Mouse (Mus musculus): ENCODE measurements at regions not wholly inside any gene's neighbourhood (a gene's known extent, or its start where the extent isn't known, plus 50 kb on each side); places are given as distances from the start of the nearest gene placed in this dataset.

DNA sequence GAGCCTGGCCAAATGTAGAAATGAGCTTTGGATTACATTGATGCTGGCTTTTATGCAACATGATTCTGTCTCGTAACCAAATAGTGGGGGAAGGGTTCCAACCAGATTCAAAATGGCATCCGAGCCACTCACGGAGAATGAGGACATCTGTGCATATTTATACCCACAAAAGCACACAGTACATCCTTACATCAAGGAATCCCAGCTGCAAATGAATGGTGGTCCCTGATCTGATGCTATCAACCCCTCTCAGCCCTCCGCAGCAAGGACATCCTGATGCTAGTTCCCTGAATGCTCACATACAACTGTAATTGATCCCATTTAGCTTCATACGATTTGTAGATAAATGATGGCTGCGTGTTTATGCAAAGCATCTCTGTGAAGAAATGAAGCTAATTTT, 215.9 kb downstream of the Samd5 start:
- DNase-seq: no peak

DNA sequence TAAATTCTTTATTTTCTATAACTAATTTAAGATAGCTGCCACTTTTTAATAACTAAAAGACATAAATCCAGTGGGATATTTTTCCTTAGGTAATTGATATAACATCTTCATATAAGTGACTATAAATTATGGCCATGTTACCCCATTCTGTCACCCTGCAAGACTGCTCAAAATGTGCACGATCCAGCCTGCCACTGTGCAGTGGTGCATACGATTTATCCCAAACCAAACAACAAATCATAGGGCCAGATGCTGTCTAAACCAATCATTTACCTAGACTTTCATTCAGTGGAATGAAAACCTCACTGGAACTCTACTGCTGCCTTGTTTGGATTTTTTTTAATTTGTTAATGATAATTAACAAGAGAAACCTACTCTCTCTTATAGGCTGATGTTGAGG, 216.5 kb downstream of the Samd5 start:
- no peak for DNase-seq

DNA sequence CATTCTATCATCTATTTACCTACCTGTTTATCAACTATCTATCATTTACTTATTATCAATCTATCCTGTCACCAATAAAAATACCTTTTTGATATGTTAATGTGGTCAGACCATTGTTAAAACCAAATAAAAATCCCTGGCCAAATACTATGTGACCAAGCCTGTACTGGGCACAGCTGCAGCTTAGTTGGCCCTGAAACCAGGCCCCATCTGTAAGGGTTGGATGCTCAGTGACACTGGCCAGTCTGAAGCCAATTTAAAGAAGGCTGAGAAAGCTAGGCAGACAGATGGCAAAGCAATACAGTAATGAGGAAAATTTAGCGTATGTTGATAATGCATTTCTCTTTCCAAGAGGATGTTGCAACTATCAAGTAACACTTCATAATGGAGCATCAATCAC, 217.8 kb downstream of the Samd5 start:
- no peak for DNase-seq

DNA sequence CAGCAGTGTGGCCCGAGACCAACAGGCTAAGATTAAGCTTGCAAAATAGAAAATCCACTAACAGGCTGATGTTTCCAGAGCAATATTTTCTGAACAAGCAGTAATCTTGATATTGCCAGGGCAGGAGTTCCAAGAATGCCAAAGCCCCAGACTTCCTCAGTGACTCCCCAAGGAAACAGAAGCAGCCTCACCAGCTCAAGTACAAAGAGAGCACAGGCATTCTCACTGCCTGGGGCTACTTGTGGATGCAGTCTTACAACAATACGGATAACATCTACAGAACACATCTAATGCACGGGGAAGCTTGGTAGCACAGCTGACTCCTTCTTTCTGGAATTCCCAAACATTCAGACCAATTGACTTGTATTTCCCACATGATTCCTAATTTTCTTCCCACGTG, 235.9 kb downstream of the Samd5 start:
- DNase-seq: no peak

DNA sequence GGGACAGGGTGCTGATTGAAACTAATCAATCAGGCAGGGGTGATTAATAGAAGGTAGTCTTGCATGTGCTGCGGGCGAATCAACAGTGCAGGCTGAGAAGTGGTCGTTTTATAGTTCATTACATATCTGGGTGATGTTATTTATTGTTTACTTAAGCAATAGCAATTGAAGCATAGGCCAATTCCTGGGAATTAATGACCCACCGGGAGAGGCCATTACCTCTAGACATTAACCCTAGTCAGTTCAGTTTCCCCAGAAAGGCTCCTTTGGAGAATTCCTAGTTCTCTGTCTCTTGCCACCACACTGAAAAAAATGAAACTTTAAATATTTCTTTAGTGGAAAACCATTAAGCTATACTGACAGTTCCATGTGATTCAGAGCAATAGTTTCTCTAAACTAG, 236.6 kb downstream of the Samd5 start:
- DNase-seq: no peak

DNA sequence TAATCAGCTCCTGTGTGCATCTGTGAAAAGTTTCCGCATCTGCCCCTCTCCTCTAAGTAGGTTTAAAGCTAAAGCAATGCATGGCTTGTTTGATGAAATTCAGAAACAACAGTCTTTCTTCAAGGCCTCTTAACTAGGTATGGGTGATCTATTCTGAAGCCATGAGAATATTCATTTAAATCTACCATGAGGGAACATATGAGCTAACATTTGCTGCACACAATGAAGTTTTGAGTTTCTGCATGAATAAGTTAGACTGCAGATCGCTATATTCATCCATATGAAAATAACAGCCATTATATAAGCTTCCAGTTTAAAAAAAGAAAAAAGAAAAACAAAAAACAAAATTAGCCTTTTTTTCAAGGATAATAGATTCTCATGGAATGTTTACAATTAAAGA, 245.9 kb downstream of the Samd5 start:
- no peak for DNase-seq

DNA sequence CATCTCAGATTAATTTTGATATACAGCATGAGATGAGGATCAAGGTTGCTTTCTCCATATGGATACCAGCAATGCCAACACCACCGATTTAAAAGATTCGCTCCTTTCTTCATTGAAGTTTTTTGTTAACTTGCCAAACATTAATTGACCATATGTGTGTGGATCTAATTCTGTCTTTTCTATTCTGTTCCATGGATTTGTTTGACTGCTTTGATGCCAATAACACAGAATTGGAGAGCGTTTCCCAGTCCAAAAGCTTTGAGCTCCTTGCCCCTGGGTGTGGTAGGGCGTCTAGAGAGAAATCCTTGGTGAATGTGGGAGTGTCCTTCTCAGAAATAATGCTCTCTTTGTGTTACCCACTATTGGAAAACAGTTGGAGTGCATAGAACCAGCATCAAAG, 254.3 kb downstream of the Samd5 start:
- no peak for DNase-seq

DNA sequence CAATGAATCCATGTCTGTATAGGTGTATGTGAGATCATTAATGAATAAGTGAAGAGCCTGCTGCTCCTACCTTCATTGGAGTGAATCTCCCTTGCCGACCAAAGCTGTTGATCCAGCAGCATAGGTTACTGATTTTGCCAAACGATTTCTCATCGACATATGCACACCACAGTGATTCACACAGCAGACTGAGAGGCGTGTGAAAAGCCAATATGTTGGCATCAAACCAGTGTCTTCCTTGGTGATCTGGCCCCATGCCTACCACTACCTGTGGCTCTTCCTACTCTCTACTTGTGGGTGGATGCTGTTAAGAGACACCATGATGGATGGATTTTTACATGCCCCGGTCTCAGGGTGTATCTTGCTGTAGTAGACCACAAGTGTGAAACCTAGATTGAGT, 258.3 kb downstream of the Samd5 start:
- DNase-seq: no peak

DNA sequence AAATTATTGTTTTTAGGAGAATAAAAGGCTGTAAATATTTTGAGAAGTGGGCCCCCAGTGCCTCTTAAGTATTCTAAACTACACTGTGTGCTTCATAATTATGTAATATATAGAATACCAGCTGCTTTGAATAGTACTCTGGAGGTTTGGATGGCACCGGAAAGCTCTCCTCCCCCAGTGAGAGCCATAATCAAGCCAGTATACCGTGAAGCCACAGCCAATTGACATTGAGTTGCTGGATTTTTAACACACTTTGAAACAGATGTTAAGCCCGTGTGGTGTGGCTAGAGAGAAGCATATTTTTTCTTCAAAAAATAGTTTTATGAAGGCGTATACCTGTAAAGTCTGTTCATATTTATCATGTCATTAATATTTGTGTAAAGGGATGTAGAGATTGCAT, 268.9 kb downstream of the Samd5 start:
- DNase-seq: no peak

DNA sequence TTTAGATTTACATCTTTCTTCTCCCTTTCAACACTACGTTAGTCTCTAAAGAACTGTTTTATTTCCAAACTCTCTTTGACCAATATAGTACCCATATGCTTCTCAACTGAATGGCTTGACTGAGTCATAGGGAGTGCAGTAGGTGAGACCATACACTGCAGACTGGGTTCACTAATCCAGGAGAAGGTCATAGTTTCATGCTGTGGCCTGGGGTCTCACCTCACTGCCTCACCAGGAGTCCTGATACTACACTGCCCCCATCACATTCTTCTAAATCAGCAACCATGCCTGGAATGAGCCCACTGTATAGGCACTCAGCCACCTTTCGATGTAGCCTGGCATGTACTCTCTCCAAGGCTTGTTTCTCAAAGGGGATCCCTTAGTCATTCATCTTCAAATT, 269.6 kb downstream of the Samd5 start:
- DNase-seq: no peak

DNA sequence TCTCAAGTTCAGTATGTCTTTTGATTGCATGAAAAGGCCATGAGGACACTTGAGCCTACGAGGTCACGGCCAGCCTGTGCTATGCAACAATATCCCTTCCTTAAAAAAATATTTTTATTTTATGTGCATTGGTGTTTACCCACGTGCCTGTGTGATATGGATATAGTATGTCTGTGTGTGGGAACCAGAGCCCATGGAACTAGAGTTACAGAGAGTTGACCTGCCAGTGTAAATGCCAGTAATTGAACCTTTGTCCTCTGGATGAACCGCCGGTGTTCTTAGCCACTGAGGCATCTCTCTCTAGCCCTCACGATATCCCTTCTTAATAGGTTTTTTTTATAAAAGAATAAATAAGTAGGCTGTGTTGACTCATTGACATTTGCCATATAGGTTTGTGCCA, 270.0 kb downstream of the Samd5 start:
- DNase-seq: no peak

DNA sequence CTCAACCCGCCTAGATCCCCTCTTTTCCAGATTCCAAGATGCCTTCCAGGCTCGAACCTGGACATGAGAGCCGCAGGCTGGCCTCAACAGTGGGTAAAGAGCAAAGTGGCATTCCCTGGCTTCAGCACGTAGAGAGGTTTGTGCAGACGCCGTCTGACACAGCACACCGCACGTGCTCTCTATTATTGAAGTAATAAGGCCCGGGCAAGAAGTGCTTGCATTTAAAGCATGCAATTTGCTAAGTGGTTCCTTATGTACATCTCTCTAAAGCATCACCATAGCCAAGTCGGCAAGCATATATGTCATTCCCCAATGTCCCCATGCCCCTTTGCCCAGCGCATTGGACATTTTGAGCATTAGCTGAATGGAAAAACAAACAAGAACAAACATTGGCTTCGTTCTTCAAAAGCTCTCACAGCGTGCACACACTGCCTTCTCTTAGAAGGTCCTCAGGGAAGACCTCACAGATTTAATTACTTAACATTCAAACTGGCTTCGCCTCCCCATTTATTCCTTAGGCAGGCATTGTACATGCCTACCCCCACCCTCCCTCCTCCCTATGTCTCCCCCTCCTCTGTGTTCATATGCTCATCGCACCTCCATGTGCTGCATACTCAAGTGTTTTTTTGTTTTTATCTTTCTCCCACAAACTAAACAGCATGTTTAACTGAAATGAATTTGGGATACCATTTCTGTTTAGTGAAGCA, 273.9 kb downstream of the Samd5 start:
- DNase-seq: no peak

DNA sequence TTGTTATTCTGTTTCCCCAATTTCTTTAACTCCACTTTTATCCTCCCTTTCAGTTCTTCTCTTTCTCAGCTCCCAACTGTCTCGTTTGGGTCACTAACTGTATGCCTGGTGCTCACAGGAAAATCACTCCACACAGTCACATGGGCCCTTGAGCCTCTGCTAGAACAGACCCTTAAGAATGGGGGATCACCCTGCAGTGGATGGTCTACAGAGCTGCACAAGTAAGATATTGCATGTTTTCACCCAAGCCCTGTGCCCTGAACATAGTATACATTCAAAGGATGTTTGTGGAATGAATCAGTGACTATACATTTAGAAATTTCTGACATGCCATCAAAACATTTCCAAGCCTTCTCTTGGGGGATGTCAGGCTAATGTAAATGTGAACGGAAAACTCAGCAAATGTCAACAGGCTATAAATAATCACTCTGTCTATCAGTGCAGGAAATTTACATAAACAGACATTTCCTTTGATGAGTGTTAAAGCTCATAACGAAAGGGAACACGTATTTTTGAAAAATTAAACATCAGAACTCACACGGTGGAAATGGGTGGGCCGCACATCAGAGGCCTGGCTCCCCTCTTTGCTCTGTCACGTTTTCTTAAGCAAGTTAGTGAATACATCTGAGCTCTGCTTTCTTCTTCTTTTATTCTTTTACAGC, 297.4 kb downstream of the Samd5 start:
- no peak for DNase-seq

DNA sequence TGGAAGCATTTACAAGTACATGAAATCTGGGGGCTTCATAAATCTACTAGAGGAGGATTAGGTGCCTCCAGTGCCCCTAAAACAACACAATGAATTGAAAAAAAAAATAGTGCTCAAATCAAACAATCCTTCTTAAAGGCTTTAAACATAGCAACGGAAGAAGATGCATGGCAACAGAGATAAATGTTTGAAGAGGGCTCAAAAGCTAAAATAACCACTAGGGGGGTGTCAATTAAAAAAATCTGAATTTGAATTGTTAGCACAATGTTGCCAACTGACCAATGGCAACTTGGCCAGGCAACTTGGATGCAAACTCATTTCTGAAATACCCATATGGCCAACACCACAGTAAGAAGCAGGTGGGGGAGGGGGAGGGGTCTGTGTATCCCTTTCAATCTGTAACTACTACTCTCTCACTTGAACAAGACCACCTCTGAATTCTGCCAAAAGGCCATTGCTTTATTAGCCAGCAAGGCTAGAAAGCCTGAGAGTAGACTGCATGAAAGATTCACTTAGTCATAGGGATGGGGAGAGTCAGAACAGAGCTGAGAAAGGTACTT, 312.6 kb downstream of the Samd5 start:
- DNase-seq: no peak

DNA sequence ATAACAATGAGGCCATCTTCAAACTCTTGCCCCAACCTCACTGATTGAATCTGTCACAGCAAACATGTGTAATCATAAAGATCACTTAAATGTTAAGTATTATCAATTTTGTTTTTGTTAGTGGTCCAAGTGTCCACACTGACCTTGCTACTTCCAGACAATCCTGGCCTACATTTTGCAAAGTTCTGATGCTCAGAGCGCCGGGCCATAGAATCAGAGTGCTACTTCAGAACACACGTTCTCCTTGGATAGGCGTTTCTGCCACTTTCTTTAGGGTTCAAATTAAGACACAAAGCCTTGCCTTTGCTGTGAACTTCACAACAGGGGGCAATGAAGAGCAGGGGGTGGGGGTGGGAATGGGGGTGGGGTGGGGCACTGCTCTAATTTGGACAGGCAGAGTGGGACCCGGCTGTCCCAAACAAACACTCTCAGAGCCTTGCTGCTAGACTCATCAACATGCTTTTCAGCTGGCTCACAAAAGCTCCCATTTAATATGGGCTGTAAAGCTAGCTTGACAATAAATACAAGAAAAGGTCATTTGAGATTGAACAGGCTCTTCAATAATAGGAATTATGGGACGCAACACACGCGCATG, 336.7 kb downstream of the Samd5 start:
- no peak for DNase-seq

DNA sequence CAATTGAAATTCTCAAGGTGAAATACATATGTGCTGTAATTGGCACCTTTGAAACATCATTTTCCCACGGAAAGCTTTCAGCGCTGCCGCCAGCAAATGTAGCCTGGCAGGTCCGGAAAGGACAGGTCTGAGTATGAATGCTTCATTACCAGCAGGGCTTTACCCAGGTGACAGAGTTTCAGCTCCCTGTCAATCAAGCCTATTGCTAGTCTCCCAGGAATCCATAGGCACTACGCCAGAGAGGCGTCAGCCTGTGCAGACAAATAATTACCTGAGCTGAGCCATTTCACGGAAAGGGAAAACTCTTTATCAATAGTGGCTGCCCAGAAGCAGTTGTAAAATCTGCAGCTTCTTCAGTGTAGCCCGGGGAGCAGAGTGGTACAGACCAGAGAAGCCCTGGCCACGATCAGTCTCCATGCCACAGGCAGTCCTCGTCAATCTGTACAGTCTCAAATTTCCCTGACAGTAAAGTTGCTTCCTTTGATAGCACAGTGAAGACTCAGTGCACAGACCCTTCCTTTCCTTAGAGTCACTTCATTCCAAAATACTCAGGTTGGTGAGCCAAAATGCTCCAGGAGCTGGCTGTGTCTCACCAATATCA, 340.7 kb downstream of the Samd5 start:
- no peak for DNase-seq

DNA sequence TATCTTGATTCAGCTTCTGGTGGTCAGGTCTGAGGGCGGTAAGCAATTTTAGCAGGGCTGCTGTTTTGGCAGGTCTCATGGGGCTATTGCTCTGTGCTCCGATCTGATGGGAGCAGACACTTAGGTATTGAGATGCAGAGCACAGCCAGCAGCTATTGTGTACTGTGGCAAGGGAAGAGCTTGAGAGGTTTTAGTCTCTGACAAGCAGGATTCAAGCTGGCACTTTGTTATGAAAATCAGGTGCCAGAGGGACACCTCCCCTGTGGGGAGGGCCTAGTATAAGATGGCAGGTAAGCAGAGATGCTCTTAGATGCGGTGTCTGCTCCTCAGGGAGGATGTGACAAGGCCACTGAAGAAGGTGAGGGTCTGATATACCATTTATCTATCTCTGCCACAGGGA, 343.3 kb downstream of the Samd5 start:
- no peak for DNase-seq

DNA sequence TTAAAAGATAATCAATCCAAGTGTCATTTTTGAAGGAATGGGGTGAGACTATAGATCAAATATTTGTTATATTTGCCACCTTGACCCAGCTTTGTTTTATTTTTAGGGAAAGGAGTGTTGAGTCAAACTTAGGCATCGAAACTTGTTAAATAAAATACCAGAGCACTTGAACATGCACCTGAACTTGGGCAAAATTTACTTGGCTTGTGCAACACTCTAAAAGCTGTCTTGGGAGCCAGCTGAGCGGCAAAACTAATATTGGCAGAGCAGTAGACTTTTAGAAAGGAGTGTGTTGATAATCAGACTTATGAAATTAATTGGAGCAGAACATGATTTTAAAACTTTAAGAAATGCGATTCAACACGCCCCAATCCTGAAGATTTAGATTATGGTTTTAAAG, 346.7 kb downstream of the Samd5 start:
- peak; percentile 7 for DNase-seq

DNA sequence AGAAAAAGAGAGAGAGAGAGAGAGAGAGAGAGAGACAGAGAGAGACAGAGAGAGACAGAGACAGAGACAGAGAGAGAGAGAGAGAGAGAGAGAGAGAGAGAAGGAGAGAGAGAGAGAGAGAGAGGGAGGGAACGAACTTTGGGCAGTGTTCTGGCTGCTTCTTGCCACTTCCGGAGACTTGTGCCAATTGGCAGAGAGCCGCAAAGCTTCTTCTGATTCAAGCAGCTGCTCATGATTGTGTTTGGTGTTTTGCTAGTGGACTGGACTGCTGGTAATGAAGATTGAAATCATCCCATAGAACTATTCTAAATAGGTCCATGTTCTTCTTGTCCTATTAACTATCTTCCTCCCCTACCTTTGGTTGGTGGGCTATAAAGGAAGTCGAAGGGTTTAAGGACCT, 347.1 kb downstream of the Samd5 start:
- peak; percentile 86 for DNase-seq

DNA sequence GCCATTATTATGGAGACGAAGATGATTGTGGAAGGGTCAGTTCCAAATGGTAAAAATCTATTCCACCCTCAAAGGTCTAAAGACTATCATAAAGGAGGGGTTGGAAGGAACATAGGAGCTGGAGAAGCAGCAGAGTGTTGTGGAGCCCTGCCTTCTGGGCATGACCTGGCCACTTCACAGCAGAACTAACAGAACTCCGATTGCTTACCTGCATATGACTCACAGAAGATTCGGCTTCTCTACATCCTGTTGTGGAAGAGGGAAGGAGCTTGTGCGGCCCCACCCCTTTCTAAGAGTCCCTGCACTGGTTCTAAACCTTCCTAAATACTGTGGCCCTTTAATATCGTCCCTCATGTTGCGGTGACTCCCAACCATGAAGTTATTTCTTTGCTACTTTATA, 362.7 kb downstream of the Samd5 start:
- DNase-seq: no peak

DNA sequence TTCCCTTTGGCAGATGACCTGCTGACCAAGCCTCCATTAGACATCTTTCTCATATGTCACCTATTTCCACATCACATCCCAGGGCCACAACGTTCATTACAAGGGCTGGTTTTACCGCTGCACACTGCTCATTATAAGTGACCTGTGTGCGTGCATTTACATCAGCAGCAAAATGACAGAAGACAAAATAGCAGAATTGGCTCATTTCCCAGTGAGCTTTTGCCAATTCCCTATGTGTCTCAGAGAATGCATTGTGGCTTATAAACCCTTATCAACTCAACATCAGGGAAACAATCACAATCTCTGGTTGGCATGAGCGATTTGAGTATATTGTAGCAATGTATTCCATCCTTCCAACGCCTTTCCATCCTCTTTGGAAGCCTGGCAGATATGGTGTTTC, 364.7 kb downstream of the Samd5 start:
- no peak for DNase-seq

DNA sequence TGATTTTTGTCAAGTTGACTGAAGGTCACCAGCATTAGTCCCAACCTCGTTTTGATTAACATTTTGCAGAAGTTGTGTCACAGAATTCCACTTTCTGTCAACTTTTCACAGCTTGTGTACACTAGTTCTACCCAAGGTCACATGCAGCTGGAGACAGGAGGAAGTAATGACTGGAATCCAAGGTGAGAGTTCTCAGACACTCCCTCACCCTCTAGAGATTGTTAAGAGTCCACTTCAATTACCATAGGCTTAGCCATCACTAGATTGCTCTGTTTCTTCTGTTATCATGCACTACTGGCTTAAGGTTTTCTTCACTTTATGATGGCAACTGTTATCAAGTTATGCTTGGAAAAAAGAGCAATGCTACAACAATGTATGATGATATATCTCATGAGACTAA, 379.0 kb downstream of the Samd5 start:
- DNase-seq: no peak

DNA sequence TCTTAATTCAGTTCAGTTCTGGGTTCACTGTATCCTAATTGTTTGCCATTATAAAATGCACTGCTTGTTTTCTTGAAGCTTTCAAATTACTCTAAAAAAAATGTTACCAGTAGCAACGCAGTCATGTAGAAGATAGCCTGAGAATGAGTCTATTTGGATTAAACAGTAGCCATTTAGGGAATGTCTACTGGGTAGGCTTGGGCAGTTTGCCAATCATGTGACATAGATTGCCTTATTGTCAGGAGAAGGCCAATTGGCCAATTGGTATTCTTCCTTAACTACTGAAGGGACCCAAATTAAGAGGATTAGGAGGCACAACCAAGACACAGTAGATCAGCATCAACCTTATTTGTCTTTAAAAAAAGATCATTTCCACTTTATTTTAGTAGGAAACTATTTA, 379.7 kb downstream of the Samd5 start:
- no peak for DNase-seq

DNA sequence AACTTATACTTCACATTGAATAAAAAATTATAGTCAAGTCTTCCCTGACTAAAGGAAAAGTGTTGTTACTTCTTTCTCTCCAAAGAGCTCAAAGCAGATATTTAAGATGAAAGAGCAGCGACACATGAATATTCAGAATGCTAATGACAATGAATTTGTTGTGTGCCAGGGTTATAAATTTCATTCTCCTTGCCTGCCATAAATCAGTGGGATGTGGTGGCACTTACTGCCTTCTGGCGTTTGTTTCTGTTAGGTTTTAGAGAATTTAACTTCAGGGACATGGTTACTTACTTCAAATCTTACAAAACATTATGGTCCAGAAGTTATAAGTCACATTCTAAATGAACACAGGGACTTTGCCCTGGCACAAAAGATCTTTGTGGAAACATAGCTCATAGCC, 380.4 kb downstream of the Samd5 start:
- no peak for DNase-seq

Measured in lung, postnatal 10 days (tissue).